Mouse (Mus musculus): Measurements from ENCODE around the gene Trpc3.

- TF ChIP-seq TAL1 (IDR thresholded peaks at IDR 0.05; ENCODE audit: low read length), result no peak
- no peak for TF ChIP-seq GATA1 (IDR thresholded peaks at IDR 0.05; ENCODE audit: low read length)
These were observed 71.8 kb downstream of the Trpc3 start for GRCm38 (mm10) chr3:36618181-36618580.
